Mouse (Mus musculus) macrophage (primary cell): Measurements from ENCODE around the gene Fam122b. TPM values are rescaled to one million over a fixed set of nuclear protein-coding genes. Genes with fewer than 3 reads are reported as not detected.

ENCODE experiments used
- H3K27ac ChIP-seq: fragments of 350-480 bp; formaldehyde crosslinking; 2 replicates; pipeline ENCODE4 v1.9.0; 2021
- H3K36me3 ChIP-seq: fragments of 350-480 bp; formaldehyde crosslinking; 2 replicates; pipeline ENCODE4 v1.9.0; 2021; ENCODE audit errors: inconsistent target
- H3K4me3 ChIP-seq: fragments of 350-480 bp; formaldehyde crosslinking; 2 replicates; pipeline ENCODE4 v1.9.0; 2021; ENCODE audit errors: inconsistent target
- H3K79me2 ChIP-seq: fragments of 350-480 bp; formaldehyde crosslinking; 2 replicates; pipeline ENCODE4 v1.9.0; 2021; ENCODE audit errors: inconsistent target
- WGBS: methylation state at CpG from one replicate; pipeline ENCODE4 v1.1.7; 2026; ENCODE audit warnings: inconsistent platforms; ENCODE audit not compliant: missing documents; 5-methylcytosine and 5-hydroxymethylcytosine counted together
- polyA plus RNA-seq: library from polyadenylated mRNA; stranded (reverse); fragments of 250-400 nt; gene quantifications from 3 replicates; pipeline ENCODE4 v1.2.4, GENCODE M21; 2018; ENCODE audit warnings: inconsistent platforms

Gene Fam122b
- polyA plus RNA-seq, 1 experiment from 2014 or later: 7.6 TPM

DNA sequence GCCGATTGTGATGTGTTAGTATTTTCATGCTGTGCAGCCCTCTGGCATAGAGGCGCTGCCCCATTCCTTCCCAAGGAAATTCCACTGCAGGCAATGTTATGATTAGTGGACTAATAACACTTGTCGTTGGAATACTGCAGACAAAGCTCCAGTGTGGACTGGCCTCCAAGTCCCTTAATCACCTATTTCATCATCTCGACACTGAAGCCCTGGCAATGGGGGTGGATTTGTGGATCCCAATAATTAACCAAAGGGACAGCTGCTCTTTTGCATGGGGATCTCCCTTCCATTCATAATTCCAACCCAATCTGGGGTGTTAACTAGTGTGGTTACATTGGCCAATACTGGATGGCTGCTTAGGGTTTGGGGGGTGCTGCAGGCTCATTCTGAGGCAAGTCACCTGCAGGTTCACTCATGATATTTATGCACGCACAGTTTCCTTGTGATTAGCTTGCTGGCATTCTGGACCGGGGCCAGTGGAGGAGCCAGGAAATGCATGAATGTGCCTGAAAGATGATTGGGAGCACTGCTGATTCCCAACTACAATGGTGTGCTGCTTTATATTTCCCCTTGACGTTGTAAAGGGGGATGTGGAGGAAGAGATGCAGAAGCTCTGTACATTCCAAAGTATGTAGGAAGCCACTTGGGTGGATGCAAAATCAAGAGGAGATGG lies 54.9 kb downstream of the Fam122b start:
- WGBS: 91% methylated on average over 6 of the region's 7 CpGs

DNA sequence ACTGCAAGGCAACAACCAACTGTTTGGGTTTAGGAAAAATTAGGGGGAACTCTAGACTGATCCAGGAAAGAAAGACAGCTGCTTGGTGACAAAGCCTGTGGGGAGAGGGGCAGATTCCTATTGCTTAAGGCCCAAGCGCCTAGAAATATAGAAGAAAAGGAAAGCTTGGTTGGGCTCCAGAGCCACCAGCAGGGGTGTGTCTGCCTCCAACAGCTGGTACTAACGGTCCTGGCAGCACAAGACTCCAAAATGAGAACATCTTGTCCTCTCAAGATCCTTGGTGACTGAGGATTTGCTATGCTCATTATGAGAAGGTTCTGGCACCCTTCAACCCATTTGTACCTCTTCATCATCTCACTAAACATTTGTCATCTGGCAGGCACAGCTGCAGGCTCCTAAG lies 55.8 kb downstream of the Fam122b start:
- Histone ChIP-seq H3K27ac (no peak overlapping the region), H3K36me3 (no peaks in the 10 kb centered on the region), H3K79me2 (no peaks in the 10 kb centered on the region), H3K4me3 (no peak overlapping the region)
- WGBS: 89% methylated on average over 1 of the region's 2 CpGs

More for the DNA sequence above, 54.9 kb downstream of the Fam122b start:
- Histone ChIP-seq H3K79me2 (no peaks in the 10 kb centered on the region), H3K4me3 (no peak overlapping the region), H3K27ac (no peak overlapping the region), H3K36me3 (no peaks in the 10 kb centered on the region)

DNA sequence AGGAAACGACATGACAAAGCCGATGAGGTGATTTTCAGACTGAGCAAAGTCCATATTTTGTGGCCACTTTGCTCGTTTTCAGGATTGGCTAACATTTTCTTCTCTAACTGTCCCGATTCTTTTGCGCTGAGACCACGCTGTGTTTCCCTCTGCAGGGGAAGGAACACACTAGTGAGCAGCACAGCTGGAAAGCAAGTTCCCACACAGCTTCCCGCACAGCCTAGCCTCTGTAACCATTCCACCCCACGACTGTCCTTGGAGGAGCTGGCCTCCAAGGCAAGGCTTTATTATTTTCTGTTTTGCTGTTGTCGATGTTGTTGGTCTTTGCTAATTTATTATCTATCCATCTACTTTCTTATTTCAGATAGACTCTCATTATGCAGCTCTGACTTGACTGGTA lies 57.1 kb downstream of the Fam122b start:
- no peak overlapping the region for H3K27ac ChIP-seq
- WGBS: 76% methylated on average over 6 of the region's 9 CpGs
- H3K79me2 ChIP-seq: no peaks in the 10 kb centered on the region
- H3K36me3 ChIP-seq: no peaks in the 10 kb centered on the region
- no peak overlapping the region for H3K4me3 ChIP-seq

DNA sequence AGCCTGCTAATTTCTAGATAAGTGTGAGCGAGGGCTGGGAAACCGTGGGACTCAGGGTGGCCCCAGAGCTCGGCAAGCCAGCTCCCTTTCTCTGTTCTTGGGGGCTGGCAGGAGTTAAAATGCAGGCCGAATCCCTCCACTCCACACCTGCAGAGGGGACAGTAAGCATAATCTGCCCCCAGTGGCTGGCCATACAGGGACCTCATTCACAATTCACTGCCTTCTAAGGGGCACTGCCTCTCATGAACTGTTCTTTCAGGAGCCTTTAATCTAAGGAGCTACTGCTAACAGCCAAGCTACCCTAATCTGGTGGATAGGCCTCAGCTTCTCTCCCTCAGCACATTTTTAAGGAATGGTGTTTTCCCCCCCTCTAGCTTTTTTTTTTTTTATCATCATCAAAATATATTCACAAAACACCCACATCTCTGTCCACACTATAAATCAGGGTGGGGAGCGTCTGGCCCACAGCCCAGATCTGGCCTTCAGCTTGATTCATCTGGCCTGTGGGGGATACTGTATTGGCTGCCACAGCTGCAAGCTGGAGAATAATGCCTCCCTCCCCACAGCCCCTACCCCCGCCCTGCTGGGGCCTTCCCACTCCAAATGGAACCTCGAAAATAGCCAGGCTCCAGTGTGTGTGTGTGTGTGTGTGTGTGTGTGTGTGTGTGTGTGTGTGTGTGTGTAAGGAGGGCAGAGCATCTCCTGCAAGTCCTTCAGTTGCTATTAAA lies 57.7 kb downstream of the Fam122b start:
- H3K4me3 ChIP-seq: no peak overlapping the region
- H3K79me2 ChIP-seq: no peaks in the 10 kb centered on the region
- H3K27ac ChIP-seq: no peak overlapping the region
- no peaks in the 10 kb centered on the region for H3K36me3 ChIP-seq
- 88% methylated on average over 5 of the region's 7 CpGs for WGBS

DNA sequence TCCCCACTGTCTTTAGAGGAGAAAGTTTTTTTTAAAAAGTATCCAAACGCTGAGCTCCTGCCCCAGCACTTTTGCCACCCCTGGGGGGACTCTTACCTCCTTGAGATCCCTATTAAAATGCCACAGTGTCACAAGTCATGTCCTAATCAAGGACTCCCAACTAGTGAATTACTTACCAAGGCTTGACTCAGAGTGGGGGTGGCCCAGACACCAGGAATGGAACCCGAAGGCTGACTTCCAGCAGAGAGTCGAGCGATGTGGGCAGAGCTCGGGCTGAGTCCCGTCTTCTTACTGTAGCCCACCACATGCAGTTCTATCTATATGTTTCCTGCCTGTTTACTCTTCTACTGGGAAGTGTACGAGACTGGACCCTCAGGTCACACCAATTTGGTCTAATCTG lies 60.2 kb downstream of the Fam122b start:
- Histone ChIP-seq H3K36me3 (no peaks in the 10 kb centered on the region), H3K79me2 (no peaks in the 10 kb centered on the region), H3K4me3 (no peak overlapping the region), H3K27ac (no peak overlapping the region)
- 89% methylated on average over 7 of the region's 7 CpGs for WGBS

DNA sequence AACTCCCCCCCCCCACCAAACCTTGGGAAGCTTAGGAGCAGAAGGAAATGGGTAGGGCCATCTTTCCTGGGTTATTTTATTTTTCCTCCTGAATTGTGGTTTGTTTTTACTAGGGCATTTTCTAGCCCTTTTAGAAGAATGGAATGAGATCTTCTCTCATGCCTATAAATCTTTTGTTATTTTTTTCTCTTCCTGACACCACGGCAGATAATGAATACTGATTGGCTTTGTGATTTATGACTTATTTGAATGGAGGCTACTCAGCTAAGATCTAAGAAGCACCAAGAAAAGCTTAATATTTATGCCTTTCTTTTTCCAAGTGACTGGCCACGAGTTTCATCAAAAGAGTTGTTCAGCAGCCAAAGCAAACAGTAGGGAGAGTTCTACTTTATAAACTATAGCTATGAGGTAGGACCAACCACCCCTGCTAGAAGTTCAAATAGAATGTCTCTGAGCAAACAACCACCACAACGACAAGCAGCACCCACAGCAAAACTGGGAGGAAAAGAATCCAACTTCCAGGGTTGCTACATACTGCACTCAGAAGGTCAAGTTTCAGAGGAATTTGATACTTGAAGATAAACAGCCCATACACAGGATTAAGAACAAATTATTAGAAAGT lies 64.8 kb downstream of the Fam122b start:
- H3K36me3 ChIP-seq: no peaks in the 10 kb centered on the region
- H3K27ac ChIP-seq: no peak overlapping the region
- H3K79me2 ChIP-seq: no peaks in the 10 kb centered on the region
- H3K4me3 ChIP-seq: no peak overlapping the region
- WGBS: 65% methylated on average over 3 of the region's 3 CpGs

DNA sequence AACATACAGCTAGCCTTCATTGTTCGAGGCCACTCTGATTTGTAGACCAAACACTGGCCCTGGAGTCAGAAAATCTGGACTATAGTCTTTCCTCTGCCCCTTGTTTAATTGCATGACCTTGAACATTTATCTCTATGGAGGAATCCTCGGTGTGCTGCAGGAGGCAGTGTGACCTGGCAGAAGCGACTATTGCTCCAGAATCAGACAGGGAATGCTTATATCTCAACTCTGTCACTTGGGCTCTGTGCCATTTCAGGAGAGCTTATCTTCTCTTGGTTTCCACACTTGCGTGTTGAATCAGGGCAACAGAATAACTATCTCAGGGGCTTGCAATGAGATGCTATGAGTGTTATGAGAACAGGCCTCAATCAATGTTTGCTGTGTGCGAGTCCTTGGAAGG lies 68.0 kb downstream of the Fam122b start:
- Histone ChIP-seq H3K79me2 (no peaks in the 10 kb centered on the region), H3K27ac (no peak overlapping the region), H3K36me3 (no peaks in the 10 kb centered on the region), H3K4me3 (no peak overlapping the region)
- 90% methylated on average over 5 of the region's 5 CpGs for WGBS

DNA sequence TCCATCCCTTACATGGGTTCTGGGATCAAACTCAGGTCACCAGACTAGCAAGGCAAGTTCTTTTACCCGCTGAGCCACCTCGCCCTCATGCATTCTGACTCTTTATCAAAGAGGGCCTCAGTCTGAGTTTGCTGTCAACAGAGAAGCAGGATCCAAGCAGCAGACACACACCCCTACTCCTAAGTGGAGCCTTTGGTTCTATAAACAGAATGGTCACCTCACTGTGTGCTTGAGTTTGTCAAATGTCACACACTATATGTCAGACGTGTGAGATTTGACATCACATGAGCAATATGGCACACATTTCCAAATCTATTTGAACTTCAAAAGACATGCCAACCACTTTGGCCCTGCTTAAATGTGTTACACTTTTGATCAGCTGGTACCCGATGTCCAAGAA lies 71.9 kb downstream of the Fam122b start:
- Histone ChIP-seq H3K36me3 (no peaks in the 10 kb centered on the region), H3K4me3 (no peak overlapping the region), H3K27ac (no peak overlapping the region), H3K79me2 (no peaks in the 10 kb centered on the region)
- WGBS: 94% methylated on average over 4 of the region's 4 CpGs

DNA sequence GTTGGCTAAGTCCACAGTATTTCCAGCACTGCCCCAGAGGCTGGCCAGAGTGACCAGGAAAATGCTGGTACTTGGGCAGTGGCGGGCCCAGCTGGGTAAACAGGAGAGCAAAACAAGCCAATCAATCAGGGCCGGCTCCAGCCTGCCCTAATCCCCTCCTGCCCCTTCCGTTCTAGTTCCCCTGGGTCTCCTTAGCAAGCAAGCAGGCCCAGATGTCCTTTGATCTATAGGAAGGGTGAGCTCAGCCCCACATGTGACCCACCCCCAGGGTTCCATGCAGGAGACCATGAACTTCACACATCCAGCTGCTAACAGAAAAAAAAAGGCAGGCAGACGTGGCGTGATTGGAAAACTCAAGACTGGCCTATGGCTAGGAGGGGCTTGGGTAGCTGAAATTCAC lies 73.2 kb downstream of the Fam122b start:
- no peak overlapping the region for H3K4me3 ChIP-seq
- no peaks in the 10 kb centered on the region for H3K36me3 ChIP-seq
- WGBS: 91% methylated on average over 4 of the region's 5 CpGs
- no peaks in the 10 kb centered on the region for H3K79me2 ChIP-seq
- H3K27ac ChIP-seq: no peak overlapping the region

Other genes with a start within 250 kb of the Fam122b start
- not detected in 3 replicates for gene Plac1, start 29.7 kb downstream of the Fam122b start, polyA plus RNA-seq
- gene Fam122c, start 3.6 kb upstream of the Fam122b start, polyA plus RNA-seq: not detected in 3 replicates
- 13.4 to 22.1 TPM (median 21.4 TPM) in 3 replicates for gene Mospd1, start 100.7 kb upstream of the Fam122b start, polyA plus RNA-seq
- gene Etd, start 165.1 kb upstream of the Fam122b start, polyA plus RNA-seq: not detected in 3 replicates